Mouse (Mus musculus): ENCODE measurements around the gene Shank2. TPM values are rescaled to one million over a fixed set of nuclear protein-coding genes. Genes with fewer than 3 reads are reported as not detected.

The Shank2 gene
- polyA plus RNA-seq, 1 experiment from 2014 or later: 0.49 TPM

GRCm38 (mm10) chr7:144030796-144031195 is 29.1 kb downstream of the Shank2 start:
- H3K4me2 ChIP-seq (ENCODE audit: low read length): no peak overlapping the region
- no peak overlapping the region for H3K9ac ChIP-seq (ENCODE audit: low read length)
- 57% methylated on average over 11 of the region's 11 CpGs for WGBS
- H3K4me3 ChIP-seq (ENCODE audit: control insufficient read depth in 1 of 2, insufficient read depth in 1 of 2, low read depth in 1 of 2, low read length in 2 of 2): no peak overlapping the region
- no peak overlapping the region for H3K27ac ChIP-seq (replicated peaks in 1 of 2; ENCODE audit: control insufficient read depth in 1 of 2, insufficient read depth in 1 of 2, low read depth in 2 of 2, low read length in 2 of 2)
- no peaks in the 10 kb centered on the region; a peak in 1 of 4 replicates for H3K4me1 ChIP-seq (ENCODE audit: control insufficient read depth in 2 of 2, insufficient read depth in 2 of 2, low read length in 2 of 2)
- H3K36me3 ChIP-seq (ENCODE audit: control insufficient read depth, insufficient read depth, low read length): no peaks in the 10 kb centered on the region
- no peak for ATAC-seq (ENCODE audit: insufficient number of reproducible peaks, insufficient read depth, low FRiP score, low read depth)
- no peaks in the 10 kb centered on the region for H3K9me3 ChIP-seq (ENCODE audit: control insufficient read depth, low read length)
- H3K27me3 ChIP-seq (ENCODE audit: control insufficient read depth, insufficient read depth, low read length): no peaks in the 10 kb centered on the region

GRCm38 (mm10) chr7:144031611-144032010 is 29.9 kb downstream of the Shank2 start:
- no peaks in the 10 kb centered on the region; a peak in 1 of 4 replicates for H3K4me1 ChIP-seq (ENCODE audit: control insufficient read depth in 2 of 2, insufficient read depth in 2 of 2, low read length in 2 of 2)
- no peak overlapping the region for H3K4me3 ChIP-seq (ENCODE audit: control insufficient read depth in 1 of 2, insufficient read depth in 1 of 2, low read depth in 1 of 2, low read length in 2 of 2)
- H3K9ac ChIP-seq (ENCODE audit: low read length): no peak overlapping the region
- no peaks in the 10 kb centered on the region for H3K36me3 ChIP-seq (ENCODE audit: control insufficient read depth, insufficient read depth, low read length)
- no peak overlapping the region for H3K27ac ChIP-seq (replicated peaks in 1 of 2; ENCODE audit: control insufficient read depth in 1 of 2, insufficient read depth in 1 of 2, low read depth in 2 of 2, low read length in 2 of 2)
- H3K4me2 ChIP-seq (ENCODE audit: low read length): no peak overlapping the region
- H3K27me3 ChIP-seq (ENCODE audit: control insufficient read depth, insufficient read depth, low read length): no peaks in the 10 kb centered on the region
- no peaks in the 10 kb centered on the region for H3K9me3 ChIP-seq (ENCODE audit: control insufficient read depth, low read length)
- ATAC-seq (ENCODE audit: insufficient number of reproducible peaks, insufficient read depth, low FRiP score, low read depth): no peak
- 85% methylated on average over 3 of the region's 3 CpGs for WGBS

- no peak overlapping the region for H3K4me3 ChIP-seq (ENCODE audit: control insufficient read depth in 1 of 2, insufficient read depth in 1 of 2, low read depth in 1 of 2, low read length in 2 of 2)
- H3K9me3 ChIP-seq (ENCODE audit: control insufficient read depth, low read length): no peaks in the 10 kb centered on the region
- H3K4me1 ChIP-seq (ENCODE audit: control insufficient read depth in 2 of 2, insufficient read depth in 2 of 2, low read length in 2 of 2): peaks cover 16 to 17% of the 10 kb centered on the region in 2 experiments
- H3K27me3 ChIP-seq (ENCODE audit: control insufficient read depth, insufficient read depth, low read length): no peaks in the 10 kb centered on the region
- no peak overlapping the region for H3K27ac ChIP-seq (replicated peaks in 1 of 2; ENCODE audit: control insufficient read depth in 1 of 2, insufficient read depth in 1 of 2, low read depth in 2 of 2, low read length in 2 of 2)
- H3K9ac ChIP-seq (ENCODE audit: low read length): no peak overlapping the region
- no peak overlapping the region for H3K4me2 ChIP-seq (ENCODE audit: low read length)
- WGBS: 97% methylated on average over 11 of the region's 11 CpGs
- H3K36me3 ChIP-seq (ENCODE audit: control insufficient read depth, insufficient read depth, low read length): no peaks in the 10 kb centered on the region
- ATAC-seq (ENCODE audit: insufficient number of reproducible peaks, insufficient read depth, low FRiP score, low read depth): no peak
Measured at GRCm38 (mm10) chr7:144037541-144037940, 35.8 kb downstream of the Shank2 start.

GRCm38 (mm10) chr7:144037966-144038669 is 36.4 kb downstream of the Shank2 start:
- Histone ChIP-seq H3K4me3 (ENCODE audit: control insufficient read depth in 1 of 2, insufficient read depth in 1 of 2, low read depth in 1 of 2, low read length in 2 of 2) (no peak overlapping the region), H3K4me1 (ENCODE audit: control insufficient read depth in 2 of 2, insufficient read depth in 2 of 2, low read length in 2 of 2) (peaks cover 16 to 17% of the 10 kb centered on the region in 2 experiments), H3K9me3 (ENCODE audit: control insufficient read depth, low read length) (no peaks in the 10 kb centered on the region), H3K4me2 (ENCODE audit: low read length) (peak overlapping the region; percentile 35), H3K36me3 (ENCODE audit: control insufficient read depth, insufficient read depth, low read length) (no peaks in the 10 kb centered on the region), H3K27me3 (ENCODE audit: control insufficient read depth, insufficient read depth, low read length) (no peaks in the 10 kb centered on the region), H3K27ac (replicated peaks in 1 of 2; ENCODE audit: control insufficient read depth in 1 of 2, insufficient read depth in 1 of 2, low read depth in 2 of 2, low read length in 2 of 2) (peak overlapping the region; percentile 66 to 71), H3K9ac (ENCODE audit: low read length) (peak overlapping the region; percentile 17; the same call in 1 of the 2 replicates)
- 12% methylated on average over 9 of the region's 9 CpGs for WGBS
- ATAC-seq (ENCODE audit: insufficient number of reproducible peaks, insufficient read depth, low FRiP score, low read depth): peak; percentile 63; the same call in 1 of the 2 replicates

- ATAC-seq (ENCODE audit: insufficient number of reproducible peaks, insufficient read depth, low FRiP score, low read depth): no peak
- Histone ChIP-seq H3K4me1 (ENCODE audit: control insufficient read depth in 2 of 2, insufficient read depth in 2 of 2, low read length in 2 of 2) (peaks cover 16 to 17% of the 10 kb centered on the region in 2 experiments), H3K4me2 (ENCODE audit: low read length) (peak overlapping the region; percentile 35), H3K27me3 (ENCODE audit: control insufficient read depth, insufficient read depth, low read length) (no peaks in the 10 kb centered on the region), H3K27ac (replicated peaks in 1 of 2; ENCODE audit: control insufficient read depth in 1 of 2, insufficient read depth in 1 of 2, low read depth in 2 of 2, low read length in 2 of 2) (peak overlapping the region; percentile 66 to 71), H3K9me3 (ENCODE audit: control insufficient read depth, low read length) (no peaks in the 10 kb centered on the region), H3K9ac (ENCODE audit: low read length) (peak overlapping the region; percentile 17; the same call in 1 of the 2 replicates), H3K36me3 (ENCODE audit: control insufficient read depth, insufficient read depth, low read length) (no peaks in the 10 kb centered on the region), H3K4me3 (ENCODE audit: control insufficient read depth in 1 of 2, insufficient read depth in 1 of 2, low read depth in 1 of 2, low read length in 2 of 2) (no peak overlapping the region)
- WGBS: 58% methylated on average over 8 of the region's 8 CpGs
Measured at GRCm38 (mm10) chr7:144038741-144039140, 37.0 kb downstream of the Shank2 start.

GRCm38 (mm10) chr7:144040328-144040727 is 38.6 kb downstream of the Shank2 start:
- H3K4me3 ChIP-seq (ENCODE audit: control insufficient read depth in 1 of 2, insufficient read depth in 1 of 2, low read depth in 1 of 2, low read length in 2 of 2): no peak overlapping the region
- WGBS: 65% methylated on average over 3 of the region's 3 CpGs
- no peak for ATAC-seq (ENCODE audit: insufficient number of reproducible peaks, insufficient read depth, low FRiP score, low read depth)
- H3K36me3 ChIP-seq (ENCODE audit: control insufficient read depth, insufficient read depth, low read length): no peaks in the 10 kb centered on the region
- no peaks in the 10 kb centered on the region for H3K27me3 ChIP-seq (ENCODE audit: control insufficient read depth, insufficient read depth, low read length)
- no peaks in the 10 kb centered on the region for H3K9me3 ChIP-seq (ENCODE audit: control insufficient read depth, low read length)
- H3K4me1 ChIP-seq (ENCODE audit: control insufficient read depth in 2 of 2, insufficient read depth in 2 of 2, low read length in 2 of 2): peaks cover 16 to 17% of the 10 kb centered on the region in 2 experiments
- H3K27ac ChIP-seq (replicated peaks in 1 of 2; ENCODE audit: control insufficient read depth in 1 of 2, insufficient read depth in 1 of 2, low read depth in 2 of 2, low read length in 2 of 2): no peak overlapping the region
- no peak overlapping the region for H3K4me2 ChIP-seq (ENCODE audit: low read length)
- H3K9ac ChIP-seq (ENCODE audit: low read length): no peak overlapping the region

- no peak overlapping the region for H3K4me2 ChIP-seq (ENCODE audit: low read length)
- H3K4me3 ChIP-seq (ENCODE audit: control insufficient read depth in 1 of 2, insufficient read depth in 1 of 2, low read depth in 1 of 2, low read length in 2 of 2): no peak overlapping the region
- 12% methylated on average over 12 of the region's 12 CpGs for WGBS
- no peaks in the 10 kb centered on the region for H3K27me3 ChIP-seq (ENCODE audit: control insufficient read depth, insufficient read depth, low read length)
- ATAC-seq (ENCODE audit: insufficient number of reproducible peaks, insufficient read depth, low FRiP score, low read depth): no peak
- H3K27ac ChIP-seq (replicated peaks in 1 of 2; ENCODE audit: control insufficient read depth in 1 of 2, insufficient read depth in 1 of 2, low read depth in 2 of 2, low read length in 2 of 2): no peak overlapping the region
- no peaks in the 10 kb centered on the region for H3K9me3 ChIP-seq (ENCODE audit: control insufficient read depth, low read length)
- H3K4me1 ChIP-seq (ENCODE audit: control insufficient read depth in 2 of 2, insufficient read depth in 2 of 2, low read length in 2 of 2): peaks cover 10 to 15% of the 10 kb centered on the region in 2 experiments
- no peaks in the 10 kb centered on the region for H3K36me3 ChIP-seq (ENCODE audit: control insufficient read depth, insufficient read depth, low read length)
- no peak overlapping the region for H3K9ac ChIP-seq (ENCODE audit: low read length)
Measured at GRCm38 (mm10) chr7:144052076-144052475, 50.3 kb downstream of the Shank2 start.

Data from heart, embryonic 14.5 days (tissue).